Mouse (Mus musculus): ENCODE data around the gene Frat2. TPM values are rescaled to one million over a fixed set of nuclear protein-coding genes. Genes with fewer than 3 reads are reported as not detected.
A peak's percentile ranks its signal among the peaks of the same experiment; 100 is the strongest.
"Not testable (repeated sequence)": the region's sequence is repeated elsewhere in the genome, so short reads cannot be mapped to it uniquely, and the experiment has no call there.

Gene Frat2
- 10.5 and 10.7 TPM in 2 replicates for polyA plus RNA-seq (2015; fragmentation: Nextera tagmentation; extraction: Ambion mirVana)

- H3K9me3 ChIP-seq = no peaks in the 10 kb centered on the region
- ATAC-seq = peak; percentile 97
- peak within 1 kb of the TSS; percentile 75 for H3K9ac ChIP-seq
- H3K4me2 ChIP-seq (replicated peaks) = peak within 1 kb of the TSS; percentile 93
- H3K36me3 ChIP-seq = no peaks in the 10 kb centered on the region
- WGBS = under 1% methylated on average over 72 of the region's 72 CpGs
- H3K4me3 ChIP-seq (replicated peaks) = peak within 1 kb of the TSS; percentile 78
- no peaks in the 10 kb centered on the region for H3K27me3 ChIP-seq (replicated peaks)
- H3K27ac ChIP-seq = peak within 1 kb of the TSS; percentile 91
- H3K4me1 ChIP-seq (replicated peaks) = peaks cover 8% of the 10 kb centered on the region; the same call in 1 of the 2 replicates
Measured at GRCm38 (mm10) chr19:41847992-41848851, at the start of gene Frat2. TSS of gene Frat2 (minus strand) at chr19:41848132.

- H3K9me3 ChIP-seq = no peaks in the 10 kb centered on the region
- no peak overlapping the region for H3K27ac ChIP-seq
- H3K4me1 ChIP-seq (replicated peaks) = peaks cover 6% of the 10 kb centered on the region
- no peaks in the 10 kb centered on the region for H3K27me3 ChIP-seq (replicated peaks)
- 15% methylated on average over 18 of the region's 18 CpGs for WGBS
- peak; percentile 34 for ATAC-seq
- H3K36me3 ChIP-seq = no peaks in the 10 kb centered on the region
- peak overlapping the region; percentile 85 for H3K4me2 ChIP-seq (replicated peaks)
- peak overlapping the region; percentile 81 for H3K4me3 ChIP-seq (replicated peaks)
- peak overlapping the region; percentile 49 for H3K9ac ChIP-seq
Measured at GRCm38 (mm10) chr19:41896319-41896711, 48.4 kb upstream of the Frat2 start.

GRCm38 (mm10) chr19:41895460-41896318, 47.8 kb upstream of the Frat2 start, which contains the start of gene Rrp12:
TSS of gene Rrp12 (minus strand) at chr19:41896173.
- Histone ChIP-seq H3K27ac (peak within 1 kb of the TSS; percentile 13; the same call in 1 of the 2 replicates), H3K4me3 (replicated peaks) (peak within 1 kb of the TSS; percentile 81), H3K4me2 (replicated peaks) (peak within 1 kb of the TSS; percentile 85), H3K4me1 (replicated peaks) (peaks cover 6% of the 10 kb centered on the region), H3K9ac (peak within 1 kb of the TSS; percentile 49), H3K36me3 (no peaks in the 10 kb centered on the region), H3K27me3 (replicated peaks) (no peaks in the 10 kb centered on the region), H3K9me3 (no peaks in the 10 kb centered on the region)
- ATAC-seq = peak; percentile 95
- WGBS = 1% methylated on average over 46 of the region's 46 CpGs

- Histone ChIP-seq H3K27me3 (replicated peaks) (no peaks in the 10 kb centered on the region), H3K4me1 (replicated peaks) (peaks cover 6% of the 10 kb centered on the region), H3K27ac (no peak overlapping the region), H3K36me3 (no peaks in the 10 kb centered on the region), H3K9ac (peak overlapping the region; percentile 49; the same call in 1 of the 2 replicates), H3K9me3 (no peaks in the 10 kb centered on the region), H3K4me2 (replicated peaks) (peak overlapping the region; percentile 85), H3K4me3 (replicated peaks) (peak overlapping the region; percentile 81)
- WGBS = 34% methylated on average over 7 of the region's 7 CpGs
- ATAC-seq = no peak
Measured at GRCm38 (mm10) chr19:41894959-41895358, 47.0 kb upstream of the Frat2 start.

- no peak overlapping the region for H3K4me3 ChIP-seq (replicated peaks)
Measured at GRCm38 (mm10) chr19:41888191-41888590, 40.3 kb upstream of the Frat2 start.

GRCm38 (mm10) chr19:41883882-41884281, 36.0 kb upstream of the Frat2 start:
- no peak overlapping the region for H3K4me3 ChIP-seq (replicated peaks)
- H3K27me3 ChIP-seq (replicated peaks) = no peaks in the 10 kb centered on the region
- WGBS = 89% methylated on average over 9 of the region's 9 CpGs
- peaks cover 33% of the 10 kb centered on the region for H3K36me3 ChIP-seq
- H3K4me2 ChIP-seq (replicated peaks) = no peak overlapping the region
- H3K9ac ChIP-seq = no peak overlapping the region
- H3K4me1 ChIP-seq (replicated peaks) = no peaks in the 10 kb centered on the region
- no peaks in the 10 kb centered on the region for H3K9me3 ChIP-seq
- no peak for ATAC-seq
- H3K27ac ChIP-seq = no peak overlapping the region

More at GRCm38 (mm10) chr19:41888191-41888590, 40.3 kb upstream of the Frat2 start:
- Histone ChIP-seq H3K9ac (no peak overlapping the region), H3K4me1 (replicated peaks) (no peaks in the 10 kb centered on the region), H3K27ac (no peak overlapping the region), H3K9me3 (no peaks in the 10 kb centered on the region), H3K4me2 (replicated peaks) (no peak overlapping the region), H3K27me3 (replicated peaks) (no peaks in the 10 kb centered on the region), H3K36me3 (peaks cover 21% of the 10 kb centered on the region)
- ATAC-seq = peak; percentile 65

- Histone ChIP-seq H3K27ac (no peak overlapping the region), H3K4me2 (replicated peaks) (no peak overlapping the region), H3K4me3 (replicated peaks) (no peak overlapping the region), H3K9ac (no peak overlapping the region), H3K4me1 (replicated peaks) (no peaks in the 10 kb centered on the region), H3K9me3 (no peaks in the 10 kb centered on the region), H3K36me3 (peaks cover 36% of the 10 kb centered on the region), H3K27me3 (replicated peaks) (no peaks in the 10 kb centered on the region)
- no peak for ATAC-seq
- WGBS = 97% methylated on average over 4 of the region's 4 CpGs
Measured at GRCm38 (mm10) chr19:41881842-41882241, 33.9 kb upstream of the Frat2 start.

- no peak for ATAC-seq
- no peaks in the 10 kb centered on the region for H3K9me3 ChIP-seq
Measured at GRCm38 (mm10) chr19:41874356-41874755, 26.4 kb upstream of the Frat2 start.

GRCm38 (mm10) chr19:41872285-41872684, 24.4 kb upstream of the Frat2 start:
- no peak for ATAC-seq
- Histone ChIP-seq H3K9me3 (no peaks in the 10 kb centered on the region), H3K4me1 (replicated peaks) (no peaks in the 10 kb centered on the region), H3K9ac (no peak overlapping the region), H3K4me3 (replicated peaks) (no peak overlapping the region), H3K27me3 (replicated peaks) (no peaks in the 10 kb centered on the region), H3K27ac (no peak overlapping the region), H3K4me2 (replicated peaks) (no peak overlapping the region), H3K36me3 (peaks cover 36% of the 10 kb centered on the region)
- 93% methylated on average over 2 of the region's 2 CpGs for WGBS

More at GRCm38 (mm10) chr19:41874356-41874755, 26.4 kb upstream of the Frat2 start:
- Histone ChIP-seq H3K27ac (no peak overlapping the region), H3K9ac (no peak overlapping the region), H3K4me1 (replicated peaks) (no peaks in the 10 kb centered on the region), H3K4me3 (replicated peaks) (no peak overlapping the region), H3K27me3 (replicated peaks) (no peaks in the 10 kb centered on the region), H3K36me3 (peaks cover 35% of the 10 kb centered on the region), H3K4me2 (replicated peaks) (no peak overlapping the region)
- 87% methylated on average over 14 of the region's 14 CpGs for WGBS

GRCm38 (mm10) chr19:41869946-41870345, 22.0 kb upstream of the Frat2 start:
- H3K9me3 ChIP-seq; H3K9ac ChIP-seq; ATAC-seq; H3K27ac ChIP-seq; H3K4me2 ChIP-seq (replicated peaks); H3K4me1 ChIP-seq (replicated peaks); H3K27me3 ChIP-seq (replicated peaks); H3K4me3 ChIP-seq (replicated peaks): not testable (repeated sequence)
- 80% methylated on average over 5 of the region's 5 CpGs for WGBS
- H3K36me3 ChIP-seq = peaks cover 29% of the 10 kb centered on the region

GRCm38 (mm10) chr19:41869296-41869695, 21.4 kb upstream of the Frat2 start:
- Histone ChIP-seq H3K36me3 (peaks cover 26% of the 10 kb centered on the region), H3K27me3 (replicated peaks) (no peaks in the 10 kb centered on the region), H3K9me3 (no peaks in the 10 kb centered on the region), H3K4me3 (replicated peaks) (no peak overlapping the region), H3K27ac (no peak overlapping the region), H3K9ac (no peak overlapping the region), H3K4me1 (replicated peaks) (no peaks in the 10 kb centered on the region), H3K4me2 (replicated peaks) (no peak overlapping the region)
- WGBS = 93% methylated on average over 5 of the region's 5 CpGs
- ATAC-seq = no peak

- WGBS = 89% methylated on average over 8 of the region's 8 CpGs
- H3K4me1 ChIP-seq (replicated peaks) = no peaks in the 10 kb centered on the region
- no peak for ATAC-seq
Measured at GRCm38 (mm10) chr19:41866707-41867106, 18.8 kb upstream of the Frat2 start.

More at GRCm38 (mm10) chr19:41866707-41867106, 18.8 kb upstream of the Frat2 start:
- H3K9ac ChIP-seq = no peak overlapping the region
- no peak overlapping the region for H3K27ac ChIP-seq
- no peak overlapping the region for H3K4me2 ChIP-seq (replicated peaks)
- H3K9me3 ChIP-seq = no peaks in the 10 kb centered on the region
- H3K4me3 ChIP-seq (replicated peaks) = no peak overlapping the region
- peaks cover 26% of the 10 kb centered on the region for H3K36me3 ChIP-seq
- H3K27me3 ChIP-seq (replicated peaks) = no peaks in the 10 kb centered on the region

Measured in intestine, embryonic 15.5 days (tissue).